Mouse (Mus musculus): ENCODE measurements around the gene Klhdc2. TPM values are rescaled to one million over a fixed set of nuclear protein-coding genes. Genes with fewer than 3 reads are reported as not detected.
A peak's percentile ranks its signal among the peaks of the same experiment; 100 is the strongest.

The Klhdc2 gene
- polyA plus RNA-seq, 1 experiment from 2014 or later = 142 TPM

DNA sequence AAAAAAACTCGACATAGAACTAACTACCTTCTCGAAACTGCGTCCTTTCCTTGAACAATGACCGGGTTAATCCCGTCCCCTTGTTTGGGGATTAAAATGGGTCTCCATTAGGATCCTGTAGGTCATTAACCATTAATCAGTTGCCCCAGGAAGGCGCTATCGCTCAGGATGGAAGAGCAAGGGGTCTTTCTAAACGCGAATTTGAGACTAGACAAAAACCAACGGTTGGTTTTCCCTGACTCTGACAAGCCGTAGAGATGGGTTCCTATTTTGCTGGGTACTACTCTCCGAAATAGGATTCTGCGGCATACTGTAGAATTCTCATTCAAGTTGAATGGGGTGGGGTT, 60.8 kb downstream of the Klhdc2 start:
- Histone ChIP-seq H3K27ac (ENCODE audit: poor library complexity, severe bottlenecking) (peak overlapping the region; percentile 69; the same call in 1 of the 2 replicates), H3K4me1 (replicated peaks) (peaks cover 7% of the 10 kb centered on the region; the same call in 1 of the 2 replicates), H3K4me2 (peak overlapping the region; percentile 85), H3K9me3 (replicated peaks) (no peaks in the 10 kb centered on the region), H3K27me3 (replicated peaks) (no peaks in the 10 kb centered on the region), H3K9ac (peak overlapping the region; percentile 93), H3K4me3 (peak overlapping the region; percentile 87), H3K36me3 (peaks cover 24% of the 10 kb centered on the region)
- ATAC-seq (ENCODE audit: insufficient number of reproducible peaks, low FRiP score) = no peak
- 4% methylated on average over 13 of the region's 13 CpGs for WGBS

Other genes starting within 250 kb of the Klhdc2 start
- gene Rps29, start 137.5 kb upstream of the Klhdc2 start, polyA plus RNA-seq (2016; fragmentation: Nextera tagmentation; extraction: Ambion mirVana) = 1,310 and 1,336 TPM in 2 replicates
- 16.1 and 17.5 TPM in 2 replicates for gene Lrr1, start 127.9 kb upstream of the Klhdc2 start, polyA plus RNA-seq (2016; fragmentation: Nextera tagmentation; extraction: Ambion mirVana)
- 572 and 579 TPM in 2 replicates for gene Rpl36al, start 112.6 kb upstream of the Klhdc2 start, polyA plus RNA-seq (2016; fragmentation: Nextera tagmentation; extraction: Ambion mirVana)
- 56.2 and 56.8 TPM in 2 replicates for gene Mgat2, start 112.5 kb upstream of the Klhdc2 start, polyA plus RNA-seq (2016; fragmentation: Nextera tagmentation; extraction: Ambion mirVana)
- gene Gm49383, start 99.6 kb upstream of the Klhdc2 start, polyA plus RNA-seq (2016; fragmentation: Nextera tagmentation; extraction: Ambion mirVana) = 18.5 and 19.4 TPM in 2 replicates
- gene Dnaaf2, start 98.3 kb upstream of the Klhdc2 start, polyA plus RNA-seq (2016; fragmentation: Nextera tagmentation; extraction: Ambion mirVana) = 8.1 and 9.1 TPM in 2 replicates
- 16.0 and 19.2 TPM in 2 replicates for gene Gm49384, start 92.4 kb upstream of the Klhdc2 start, polyA plus RNA-seq (2016; fragmentation: Nextera tagmentation; extraction: Ambion mirVana)
- 16.7 and 19.7 TPM in 2 replicates for gene Pole2, start 68.5 kb upstream of the Klhdc2 start, polyA plus RNA-seq (2016; fragmentation: Nextera tagmentation; extraction: Ambion mirVana)
- 7.7 and 8.0 TPM in 2 replicates for gene Klhdc1, start 55.5 kb upstream of the Klhdc2 start, polyA plus RNA-seq (2016; fragmentation: Nextera tagmentation; extraction: Ambion mirVana)
- 69.5 and 71.0 TPM in 2 replicates for gene Nemf, start 60.5 kb downstream of the Klhdc2 start, polyA plus RNA-seq (2016; fragmentation: Nextera tagmentation; extraction: Ambion mirVana)
- gene Arf6, start 75.5 kb downstream of the Klhdc2 start, polyA plus RNA-seq (2016; fragmentation: Nextera tagmentation; extraction: Ambion mirVana) = 53.9 and 55.7 TPM in 2 replicates
- gene Gm9887, start 75.8 kb downstream of the Klhdc2 start, polyA plus RNA-seq (2016; fragmentation: Nextera tagmentation; extraction: Ambion mirVana) = 1.1 and 2.4 TPM in 2 replicates